Mouse (Mus musculus): ENCODE measurements around the gene Il1rn.

DNA sequence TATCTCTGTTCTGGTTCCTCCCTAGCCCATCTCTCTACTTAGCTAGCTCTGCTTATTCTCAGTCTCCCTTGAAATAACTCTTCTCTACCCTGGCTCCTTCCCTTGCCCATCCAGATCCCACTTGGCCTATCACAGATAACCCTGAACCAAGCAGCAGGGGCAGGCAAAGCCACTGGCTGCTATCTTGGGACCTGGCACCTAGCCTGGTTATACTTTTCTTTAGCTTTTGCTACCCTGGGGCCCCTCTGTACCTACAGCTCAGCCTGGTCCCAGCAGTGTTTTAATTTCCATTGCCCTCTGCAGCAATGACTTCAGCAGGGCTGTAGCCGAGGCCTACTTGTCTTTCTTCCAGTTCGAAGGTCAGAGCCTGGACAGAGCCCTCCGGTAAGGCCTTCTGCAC lies 64.1 kb downstream of the Il1rn start:
- TF ChIP-seq POLR2A (IDR thresholded peaks at IDR 0.05; ENCODE audit: low read depth, low read length): no peak
- no peak for TF ChIP-seq CTCF (IDR thresholded peaks at IDR 0.05; ENCODE audit: borderline replicate concordance, insufficient read depth, low read length)
